Mouse (Mus musculus) kidney, postnatal 36 days (tissue): ENCODE measurements at regions not wholly inside any gene's neighbourhood (a gene's known extent, or its start where the extent isn't known, plus 50 kb on each side); places are given as distances from the start of the nearest gene placed in this dataset.
A peak's percentile ranks its signal among the peaks of the same experiment; 100 is the strongest.

Experiments
- DNase-seq, 2 experiments: peaks; one replicate each; pipeline ENCODE4 v3.0.0; 2021 to 2022; ENCODE audit warnings: mixed read lengths in 2 of 2

GRCm38 (mm10) chr11:20462076-20462475 is 81.0 kb upstream of the Sertad2 start:
- peak; percentile 69 to 89 for DNase-seq

DNA sequence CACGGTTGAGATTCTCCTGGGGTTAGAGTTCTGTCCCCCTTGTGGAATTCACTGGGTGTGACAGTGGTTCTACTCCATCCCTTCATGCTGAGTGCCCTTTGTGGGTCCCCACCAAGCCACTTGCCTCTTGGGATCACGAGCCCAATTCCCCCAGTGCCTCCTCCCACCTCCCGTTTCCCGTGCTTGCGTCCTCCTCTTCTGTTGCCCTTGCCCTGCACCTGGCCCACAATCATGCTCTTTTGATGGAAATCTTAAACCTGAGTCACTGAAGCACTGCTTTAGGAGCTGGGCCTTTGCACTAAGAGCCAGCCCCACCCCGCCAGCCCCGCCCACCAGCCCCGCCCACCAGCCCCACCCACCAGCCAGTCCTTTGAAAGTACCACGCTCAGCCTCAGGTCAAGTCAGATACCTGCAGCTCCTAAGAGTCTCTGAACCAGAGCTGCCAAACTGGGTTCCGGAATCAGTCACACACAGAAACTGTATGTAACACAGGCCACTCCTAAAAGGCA is 79.8 kb upstream of the Sertad2 start:
- DNase-seq: peak; percentile 61 to 63

- DNase-seq: no peak
Observed at GRCm38 (mm10) chr11:20464564-20464963, 78.5 kb upstream of the Sertad2 start.

DNA sequence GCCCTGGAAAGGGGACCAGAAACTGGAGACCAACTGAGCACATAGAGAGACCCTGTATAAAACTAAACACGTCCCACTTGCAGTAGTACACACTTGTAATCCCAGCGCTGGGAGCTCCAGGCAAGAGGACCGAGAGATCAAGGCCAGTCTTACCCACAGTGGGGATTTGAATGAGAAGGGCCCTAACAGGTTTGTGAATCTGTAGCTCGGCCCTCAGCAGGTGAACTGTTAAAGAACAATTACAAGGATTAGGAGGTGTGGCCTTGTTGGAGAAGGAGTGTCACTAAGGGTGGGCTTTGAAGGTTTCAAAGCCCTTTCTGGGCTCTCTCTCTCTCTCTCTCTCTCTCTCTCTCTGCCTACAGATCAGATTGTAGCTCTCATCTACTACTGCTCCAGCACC is 76.5 kb upstream of the Sertad2 start:
- no peak for DNase-seq

- no peak for DNase-seq
Observed at GRCm38 (mm10) chr11:20468319-20469018, 74.6 kb upstream of the Sertad2 start.

- DNase-seq: peak; percentile 63 to 74
Observed at GRCm38 (mm10) chr11:20469368-20469767, 73.7 kb upstream of the Sertad2 start.

GRCm38 (mm10) chr11:20470396-20470795 is 72.7 kb upstream of the Sertad2 start:
- DNase-seq: no peak

GRCm38 (mm10) chr11:20472336-20472735 is 70.7 kb upstream of the Sertad2 start:
- DNase-seq: peak; percentile 62 to 73

GRCm38 (mm10) chr11:20475629-20476028 is 67.4 kb upstream of the Sertad2 start:
- DNase-seq: peak; percentile 63 to 83

DNA sequence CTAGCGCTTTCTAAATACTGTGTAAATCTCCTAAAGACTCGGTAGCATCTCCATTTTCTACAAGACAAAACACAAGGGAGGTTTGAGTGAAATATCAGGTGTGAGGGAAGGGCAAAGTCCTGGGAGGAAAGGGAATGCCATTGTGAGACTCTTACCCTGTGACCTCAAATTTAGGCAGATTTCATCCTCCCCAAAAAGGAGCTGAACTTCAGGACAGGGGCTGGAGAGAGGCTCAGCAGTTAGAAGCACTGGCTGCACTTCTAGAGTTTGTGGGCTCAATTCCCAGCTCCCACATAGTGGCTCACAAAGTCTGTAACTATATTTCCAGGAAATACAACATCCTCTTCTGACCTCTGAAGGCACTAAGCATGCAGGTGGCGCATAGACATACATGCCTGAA is 66.6 kb upstream of the Sertad2 start:
- DNase-seq: no peak

- peak; percentile 87 to 94 for DNase-seq
Observed at GRCm38 (mm10) chr11:20477183-20478037, 65.6 kb upstream of the Sertad2 start.

- no peak for DNase-seq
Observed at GRCm38 (mm10) chr11:20480632-20481031, 62.4 kb upstream of the Sertad2 start.

DNA sequence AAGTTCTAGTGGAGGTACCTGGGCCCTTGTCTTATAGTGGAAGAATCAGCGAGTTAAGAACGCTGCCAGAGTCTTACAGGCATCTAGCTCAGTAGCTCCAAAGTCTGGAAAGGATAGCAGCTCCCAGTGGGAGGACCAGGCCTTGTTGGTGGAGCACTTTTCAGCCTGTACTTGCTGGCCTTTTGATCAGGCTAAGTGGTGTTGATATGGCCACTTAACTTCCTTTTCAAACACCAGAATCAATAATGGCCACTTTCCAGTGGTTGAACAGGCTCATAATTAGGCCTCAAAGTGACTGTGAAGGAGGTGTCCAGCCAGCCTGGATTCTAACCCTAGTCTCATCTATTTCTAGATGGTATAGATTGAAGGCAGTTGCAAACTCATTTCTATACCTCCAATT is 57.7 kb upstream of the Sertad2 start:
- DNase-seq: no peak
